Mouse (Mus musculus) yolk sac, embryonic 10.5 days (tissue): ENCODE data around the gene Ppp5c.

Experiments used
- DNase-seq: peaks from one replicate; pipeline ENCODE4 v3.0.0-alpha.2; 2017; ENCODE audit warnings: low spot score

Ppp5c gene

GRCm38 (mm10) chr7:17054325-17054989 lies 26.7 kb upstream of the Ppp5c start:
- no peak for DNase-seq

GRCm38 (mm10) chr7:17050933-17051594 lies 23.3 kb upstream of the Ppp5c start:
- peak; percentile 80 for DNase-seq

DNA sequence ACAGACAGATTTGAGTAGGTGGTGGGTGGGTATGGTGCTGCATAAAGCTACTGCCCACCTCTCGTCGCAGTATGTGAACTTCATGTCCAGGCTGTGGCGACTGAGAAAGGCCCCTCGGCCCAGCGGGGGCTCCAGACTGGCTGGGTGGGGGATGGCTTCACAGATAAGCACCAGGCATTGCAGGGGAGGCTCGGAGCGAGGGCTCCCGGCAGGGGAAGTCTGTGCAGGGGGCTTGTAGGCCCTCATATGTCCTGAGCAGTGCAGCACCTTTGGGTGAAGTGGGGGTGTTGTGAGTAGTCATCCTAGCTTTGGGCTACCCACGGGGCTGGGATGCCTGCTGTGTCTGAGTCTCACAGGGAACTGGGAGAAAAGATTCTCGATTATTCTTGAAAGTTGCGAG lies 22.8 kb upstream of the Ppp5c start:
- DNase-seq: no peak

DNA sequence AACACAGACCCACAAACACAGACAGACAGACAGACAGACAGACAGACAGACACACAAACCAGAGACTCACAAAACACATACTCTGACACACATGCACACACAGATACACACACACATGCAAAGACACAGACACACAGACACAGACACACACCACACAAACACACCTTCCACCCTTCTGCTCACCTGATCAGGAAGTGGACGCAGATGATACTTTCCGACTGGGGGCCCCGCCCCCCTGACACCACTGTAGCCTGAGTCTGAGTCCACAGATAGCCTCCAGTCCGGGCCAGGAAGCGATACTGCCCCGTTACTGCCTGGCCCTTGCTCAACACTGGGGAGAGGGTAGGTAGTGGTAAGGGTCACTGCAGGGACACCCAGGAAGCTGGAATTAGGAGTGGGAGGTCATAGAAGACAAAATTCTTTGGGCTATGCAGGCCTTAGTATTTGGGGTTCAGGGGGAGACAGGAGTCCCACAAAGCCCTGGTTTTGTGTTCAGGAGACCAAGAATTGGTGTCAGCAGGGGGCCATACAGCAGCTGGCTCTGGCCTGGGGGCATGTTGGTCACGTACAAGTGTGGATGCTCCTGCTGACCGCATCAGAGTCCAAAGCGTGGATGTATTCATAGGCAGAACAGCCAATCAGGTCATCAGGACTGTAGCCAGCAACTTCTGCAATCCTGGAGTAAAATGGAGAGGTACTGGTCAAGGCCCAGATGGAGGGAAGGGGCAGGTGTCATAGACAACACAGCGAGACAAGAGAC lies 20.9 kb upstream of the Ppp5c start:
- DNase-seq: no peak

DNA sequence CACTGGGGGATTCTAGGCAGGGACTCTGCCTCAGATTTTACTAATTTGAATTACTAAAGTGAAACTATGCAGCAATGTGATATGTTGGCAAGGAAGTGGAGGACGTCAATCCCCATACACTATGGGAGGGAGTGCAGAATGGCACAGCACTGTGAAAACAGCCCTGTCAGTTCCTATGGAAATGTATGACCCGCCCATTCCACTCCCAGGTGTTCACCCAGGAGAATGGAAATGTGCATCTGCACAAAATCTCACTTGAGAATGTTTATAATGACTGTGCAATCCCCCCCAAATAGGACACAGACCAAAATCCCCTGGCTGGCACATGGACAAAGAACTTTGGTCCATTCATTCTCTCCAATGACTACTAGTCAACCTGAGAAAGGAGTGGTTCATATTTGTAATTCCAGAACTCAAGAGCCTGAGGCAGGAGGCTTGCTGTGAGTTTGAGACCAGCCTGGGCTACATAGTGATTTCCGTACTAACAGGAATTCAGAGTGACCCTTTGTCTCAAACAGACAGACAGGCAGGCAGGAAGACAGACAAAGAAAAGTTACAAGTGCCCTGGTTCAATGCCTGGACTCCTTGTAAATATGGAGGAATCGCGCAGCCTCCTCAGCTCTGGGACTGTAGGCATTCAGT lies 19.4 kb upstream of the Ppp5c start:
- DNase-seq: no peak

- no peak for DNase-seq
These were observed 18.0 kb upstream of the Ppp5c start for GRCm38 (mm10) chr7:17045743-17046142.

DNA sequence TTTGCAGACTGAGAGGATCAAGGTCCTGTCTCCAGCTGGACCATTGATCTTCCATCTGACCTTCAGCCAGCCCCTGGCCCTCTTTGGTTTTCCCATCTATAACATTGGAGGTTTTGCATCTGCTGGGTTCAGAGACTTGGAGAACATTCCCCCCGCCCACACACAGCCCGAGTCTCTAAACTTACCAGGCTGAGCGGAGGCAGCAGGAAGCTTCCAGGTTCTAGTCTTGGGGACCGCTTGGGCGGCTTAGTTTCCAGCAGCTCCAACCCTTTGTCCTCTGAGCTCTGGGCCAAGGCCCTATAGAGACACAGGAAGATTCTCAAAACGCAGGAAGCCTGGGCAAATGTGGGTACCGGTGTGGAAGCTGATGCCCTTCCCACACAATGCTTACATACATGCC lies 11.6 kb upstream of the Ppp5c start:
- DNase-seq: no peak

GRCm38 (mm10) chr7:17038018-17038695 lies 10.4 kb upstream of the Ppp5c start:
- DNase-seq: no peak

GRCm38 (mm10) chr7:17030239-17030638 lies 2.5 kb upstream of the Ppp5c start:
- no peak for DNase-seq

- DNase-seq: no peak
These were observed 1.2 kb upstream of the Ppp5c start for GRCm38 (mm10) chr7:17028923-17029322.

DNA sequence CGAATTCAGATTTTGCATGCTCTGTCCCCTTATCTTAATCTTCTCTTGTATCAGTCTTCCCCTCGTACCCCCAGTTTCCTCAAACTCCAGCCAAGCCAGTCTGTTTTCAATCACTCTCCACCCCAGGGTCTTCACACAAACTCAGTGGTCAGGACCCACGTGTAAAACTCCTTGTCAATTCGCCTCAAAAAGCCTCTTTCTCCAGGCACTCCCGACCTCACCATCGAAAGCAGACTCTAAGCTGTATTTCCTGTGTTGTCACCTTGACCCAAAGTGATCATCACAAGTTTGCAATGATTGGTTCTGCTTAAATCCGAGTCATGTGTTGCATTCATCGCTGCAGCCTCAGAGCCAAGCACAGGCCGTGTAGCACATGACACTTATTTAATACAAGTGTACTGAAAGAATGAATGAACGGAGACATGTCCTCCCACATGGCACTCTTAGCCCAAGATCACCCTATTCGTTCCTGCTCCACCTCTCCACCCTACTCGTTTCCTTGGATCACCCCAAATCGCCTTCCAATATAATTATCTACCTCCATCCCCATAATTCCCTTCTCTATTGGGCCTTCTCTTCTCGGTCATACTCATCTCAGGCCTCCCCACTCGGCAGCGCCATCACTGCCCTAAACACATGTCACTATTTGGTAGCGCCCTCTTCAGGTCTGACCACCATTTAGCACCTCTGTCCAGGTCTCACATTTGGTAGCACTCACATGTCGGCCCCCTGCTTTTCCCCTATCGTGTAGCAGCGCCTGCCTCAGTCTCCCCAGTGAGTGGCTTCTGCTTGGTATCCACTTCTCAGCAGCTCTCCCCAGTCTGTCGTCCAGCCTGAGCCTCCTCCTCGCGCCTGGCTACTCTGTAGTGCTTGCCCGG lies 775 bp downstream of the Ppp5c start:
- DNase-seq: no peak

GRCm38 (mm10) chr7:17025896-17026622 lies 1.7 kb downstream of the Ppp5c start:
- no peak for DNase-seq

- DNase-seq: no peak
These were observed 2.2 kb downstream of the Ppp5c start for GRCm38 (mm10) chr7:17025505-17025894.

- DNase-seq: no peak
These were observed 2.8 kb downstream of the Ppp5c start for GRCm38 (mm10) chr7:17024814-17025504.

GRCm38 (mm10) chr7:17024141-17024540 lies 3.6 kb downstream of the Ppp5c start:
- DNase-seq: no peak

DNA sequence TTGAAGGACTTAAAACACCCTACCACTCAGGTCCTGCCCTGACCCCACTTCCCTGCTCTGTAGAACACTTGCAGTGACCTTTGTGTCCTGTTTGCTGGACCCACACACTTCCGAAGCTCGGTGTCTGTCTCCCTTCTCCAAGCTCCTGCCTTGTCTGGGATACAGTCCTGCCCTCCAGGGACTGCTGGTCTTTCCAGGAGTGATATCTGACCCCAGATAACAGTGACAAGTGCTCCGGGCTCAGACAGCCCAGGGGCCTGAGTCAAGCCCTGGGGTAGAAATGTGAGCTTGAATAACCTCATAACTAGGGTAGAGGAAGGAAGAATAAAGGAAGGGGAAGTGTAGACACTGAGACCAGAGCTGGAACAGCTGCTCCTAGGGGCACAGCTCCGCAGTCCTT lies 4.0 kb downstream of the Ppp5c start:
- DNase-seq: no peak

DNA sequence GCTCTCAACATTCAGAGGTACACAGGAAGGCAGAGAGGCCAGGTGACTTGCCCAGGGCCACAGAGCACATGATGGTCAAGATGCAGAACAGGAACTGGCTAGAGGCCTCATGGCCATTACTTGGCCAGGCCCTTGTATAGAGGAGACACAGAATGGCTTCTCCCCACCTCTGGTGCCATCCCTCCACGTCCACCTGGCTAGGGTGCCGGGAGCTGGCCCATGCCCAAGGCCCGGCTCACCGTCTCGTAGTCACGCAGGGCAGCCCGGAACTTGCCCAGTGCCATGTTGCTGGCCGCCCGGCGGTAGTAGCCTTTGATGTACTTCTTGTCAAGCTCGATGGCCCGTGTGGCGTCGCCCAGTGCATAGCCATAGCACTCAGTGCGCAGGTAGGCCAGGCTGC lies 5.5 kb downstream of the Ppp5c start:
- no peak for DNase-seq

GRCm38 (mm10) chr7:17019426-17020166 lies 8.1 kb downstream of the Ppp5c start:
- no peak for DNase-seq

GRCm38 (mm10) chr7:17017921-17018320 lies 9.8 kb downstream of the Ppp5c start:
- no peak for DNase-seq
